Mouse (Mus musculus) myocyte (in vitro differentiated cells): ENCODE data around the gene Cblc. TPM values are rescaled to one million over a fixed set of nuclear protein-coding genes. Genes with fewer than 3 reads are reported as not detected.
A peak's percentile ranks its signal among the peaks of the same experiment; 100 is the strongest.

Source experiments
- H3K27me3 ChIP-seq: one replicate; pipeline ENCODE4 v1.6.1; 2011; ENCODE audit not compliant: control insufficient read depth, insufficient read depth, insufficient read length
- H3K36me3 ChIP-seq: one replicate; pipeline ENCODE4 v1.6.1; 2011; ENCODE audit not compliant: control insufficient read depth, insufficient read depth
- H3K4me2 ChIP-seq: one replicate; pipeline ENCODE4 v1.6.1; 2011; ENCODE audit warnings: low read depth, control low read depth
- H3K4me3 ChIP-seq: one replicate; pipeline ENCODE4 v1.5.1; 2011; ENCODE audit warnings: mild to moderate bottlenecking, control low read depth, moderate library complexity
- H3K79me2 ChIP-seq: one replicate; pipeline ENCODE4 v1.6.1; 2011; ENCODE audit not compliant: control insufficient read depth, insufficient read depth
- H3ac ChIP-seq: one replicate; pipeline ENCODE4 v1.6.1; 2011; ENCODE audit not compliant: control insufficient read depth, insufficient read length
- CEBPB ChIP-seq: IDR thresholded peaks from 2 replicates; pipeline ENCODE4 v1.6.1; 2011; ENCODE audit warnings: mild to moderate bottlenecking, moderate library complexity; ENCODE audit not compliant: poor library complexity, insufficient read depth, severe bottlenecking
- E2F4 ChIP-seq: IDR thresholded peaks from one replicate; pipeline ENCODE4 v1.6.1; 2011; ENCODE audit warnings: mild to moderate bottlenecking, control low read depth, moderate library complexity; ENCODE audit not compliant: insufficient read depth
- MAX ChIP-seq: IDR thresholded peaks from one replicate; pipeline ENCODE4 v1.6.1; 2011; ENCODE audit warnings: low read depth, mild to moderate bottlenecking, control low read depth
- MYOD1 ChIP-seq, 3 experiments: IDR thresholded peaks; one replicate each; pipeline ENCODE4 v1.6.1; 2011; ENCODE audit warnings: control low read depth in 2 of 3, low read depth in 2 of 3, mild to moderate bottlenecking in 2 of 3, moderate library complexity in 1 of 3; ENCODE audit not compliant: insufficient read length in 2 of 3, control insufficient read depth in 1 of 3
- MYOG ChIP-seq, 3 experiments: IDR thresholded peaks; one replicate each; pipeline ENCODE4 v1.6.1; 2011; ENCODE audit warnings: control low read depth in 2 of 3, low read depth in 2 of 3, mild to moderate bottlenecking in 2 of 3; ENCODE audit not compliant: insufficient read length in 2 of 3, control insufficient read depth in 1 of 3, insufficient read depth in 1 of 3
- POLR2A ChIP-seq: IDR thresholded peaks from one replicate; pipeline ENCODE4 v1.6.1; 2011; ENCODE audit warnings: low read depth, mild to moderate bottlenecking, control low read depth, moderate library complexity; ENCODE audit not compliant: insufficient read length
- POLR2AphosphoS2 ChIP-seq: IDR thresholded peaks from one replicate; pipeline ENCODE4 v1.6.1; 2011; ENCODE audit warnings: low read depth, control low read depth; ENCODE audit not compliant: insufficient read length
- REST ChIP-seq: IDR thresholded peaks from one replicate; pipeline ENCODE4 v1.6.1; 2011; ENCODE audit warnings: mild to moderate bottlenecking, control low read depth, moderate library complexity; ENCODE audit not compliant: insufficient read depth, insufficient read length
- SRF ChIP-seq: IDR thresholded peaks from one replicate; pipeline ENCODE4 v1.6.1; 2011; ENCODE audit warnings: low read depth; ENCODE audit not compliant: control insufficient read depth, insufficient read length
- TCF12 ChIP-seq: IDR thresholded peaks from one replicate; pipeline ENCODE4 v1.6.1; 2011; ENCODE audit warnings: mild to moderate bottlenecking, control low read depth; ENCODE audit not compliant: poor library complexity, insufficient read depth, severe bottlenecking
- TCF3 ChIP-seq: IDR thresholded peaks from one replicate; pipeline ENCODE4 v1.6.1; 2011; ENCODE audit warnings: low read depth, control low read depth; ENCODE audit not compliant: insufficient read length
- USF1 ChIP-seq: IDR thresholded peaks from one replicate; pipeline ENCODE4 v1.6.1; 2011; ENCODE audit warnings: low read depth, mild to moderate bottlenecking, control low read depth, moderate library complexity
- polyA plus RNA-seq: library from polyadenylated mRNA; unstranded; fragments of >200 nt; fragmentation: generic; extraction: Trizol; gene quantifications from one replicate; pipeline ENCODE4 v1.2.1, GENCODE M21; 2012; ENCODE audit warnings: missing spikeins

The Cblc gene
- polyA plus RNA-seq, 1 experiment = 0.90 TPM

GRCm38 (mm10) chr7:19813161-19813560, 16.6 kb upstream of the Cblc start:
- no peak for TF ChIP-seq SRF
- no peak for TF ChIP-seq TCF3
- H3K36me3 ChIP-seq = no peaks in the 10 kb centered on the region
- no peak overlapping the region for H3K4me3 ChIP-seq
- no peak overlapping the region for H3K4me2 ChIP-seq
- no peaks in the 10 kb centered on the region for H3K27me3 ChIP-seq
- no peak overlapping the region for H3ac ChIP-seq
- H3K79me2 ChIP-seq = peaks cover 3% of the 10 kb centered on the region

- TF ChIP-seq MYOG (IDR thresholded peaks at IDR 0.05; ENCODE audit: control insufficient read depth in 1 of 3, insufficient read depth in 1 of 3, insufficient read length in 2 of 3, low read depth in 2 of 3) = peak in 1 of 3 experiments; percentile 1
- TF ChIP-seq POLR2A = no peak
- Histone ChIP-seq H3K27me3 (no peaks in the 10 kb centered on the region), H3ac (no peak overlapping the region), H3K79me2 (no peaks in the 10 kb centered on the region), H3K4me3 (no peak overlapping the region), H3K36me3 (no peaks in the 10 kb centered on the region), H3K4me2 (no peak overlapping the region)
Observed at GRCm38 (mm10) chr7:19811114-19811513, 14.5 kb upstream of the Cblc start.

GRCm38 (mm10) chr7:19809369-19809768, 12.8 kb upstream of the Cblc start:
- Histone ChIP-seq H3K27me3 (no peaks in the 10 kb centered on the region), H3K4me2 (no peak overlapping the region), H3K36me3 (no peaks in the 10 kb centered on the region), H3K4me3 (no peak overlapping the region), H3ac (no peak overlapping the region), H3K79me2 (no peaks in the 10 kb centered on the region)
- TF ChIP-seq MYOG (IDR thresholded peaks at IDR 0.05; ENCODE audit: control insufficient read depth in 1 of 3, insufficient read depth in 1 of 3, insufficient read length in 2 of 3, low read depth in 2 of 3) (no peak), E2F4 (no peak), TCF3 (no peak), MAX (no peak), USF1 (no peak), TCF12 (no peak), REST (no peak), POLR2AphosphoS2 (no peak), POLR2A (no peak), SRF (no peak), CEBPB (no peak), MYOD1 (IDR thresholded peaks at IDR 0.05; ENCODE audit: control insufficient read depth in 1 of 3, insufficient read length in 2 of 3, low read depth in 2 of 3) (no peak)

GRCm38 (mm10) chr7:19806356-19806969, 9.9 kb upstream of the Cblc start:
- Histone ChIP-seq H3K79me2 (no peaks in the 10 kb centered on the region), H3ac (no peak overlapping the region), H3K36me3 (no peaks in the 10 kb centered on the region), H3K4me3 (no peak overlapping the region), H3K4me2 (no peak overlapping the region), H3K27me3 (no peaks in the 10 kb centered on the region)
- TF ChIP-seq TCF3 (no peak), POLR2A (no peak), POLR2AphosphoS2 (peak; percentile 62), MYOG (IDR thresholded peaks at IDR 0.05; ENCODE audit: control insufficient read depth in 1 of 3, insufficient read depth in 1 of 3, insufficient read length in 2 of 3, low read depth in 2 of 3) (no peak), REST (no peak), USF1 (no peak), MAX (no peak)

- TF ChIP-seq SRF (no peak), TCF12 (no peak), POLR2A (no peak), MAX (no peak), TCF3 (no peak), USF1 (no peak), POLR2AphosphoS2 (no peak), E2F4 (no peak), MYOD1 (IDR thresholded peaks at IDR 0.05; ENCODE audit: control insufficient read depth in 1 of 3, insufficient read length in 2 of 3, low read depth in 2 of 3) (no peak), CEBPB (no peak), REST (no peak), MYOG (IDR thresholded peaks at IDR 0.05; ENCODE audit: control insufficient read depth in 1 of 3, insufficient read depth in 1 of 3, insufficient read length in 2 of 3, low read depth in 2 of 3) (no peak)
Observed at GRCm38 (mm10) chr7:19802995-19803394, 6.4 kb upstream of the Cblc start.

More at GRCm38 (mm10) chr7:19802995-19803394, 6.4 kb upstream of the Cblc start:
- H3K36me3 ChIP-seq = no peaks in the 10 kb centered on the region
- H3K4me2 ChIP-seq = no peak overlapping the region
- H3K79me2 ChIP-seq = no peaks in the 10 kb centered on the region
- no peak overlapping the region for H3K4me3 ChIP-seq
- no peak overlapping the region for H3ac ChIP-seq
- H3K27me3 ChIP-seq = no peaks in the 10 kb centered on the region
